Mouse (Mus musculus): ENCODE results near the gene Dab2. TPM values are rescaled to one million over a fixed set of nuclear protein-coding genes. Genes with fewer than 3 reads are reported as not detected.

The Dab2 gene
- polyA plus RNA-seq, 1 experiment from 2014 or later, result 11.5 TPM

GRCm38 (mm10) chr15:6320501-6320900 lies 20.9 kb downstream of the Dab2 start:
- Histone ChIP-seq H3K9ac (ENCODE audit: low read depth, low read length) (no peak overlapping the region), H3K4me3 (ENCODE audit: low read depth, low read length) (no peak overlapping the region), H3K27ac (ENCODE audit: low read length) (no peak overlapping the region), H3K4me2 (ENCODE audit: low read depth, low read length) (no peak overlapping the region), H3K4me1 (ENCODE audit: control insufficient read depth, low read depth, low read length) (no peaks in the 10 kb centered on the region), H3K9me3 (replicated peaks; ENCODE audit: control insufficient read depth, low read length) (no peaks in the 10 kb centered on the region), H3K27me3 (ENCODE audit: control insufficient read depth, insufficient read depth, low read depth, low read length) (no peaks in the 10 kb centered on the region), H3K36me3 (ENCODE audit: control insufficient read depth, insufficient read depth) (no peaks in the 10 kb centered on the region)
- 43% methylated on average over 5 of the region's 5 CpGs for WGBS (ENCODE audit: insufficient replicate concordance)
- ATAC-seq (ENCODE audit: low read depth), result no peak

GRCm38 (mm10) chr15:6321263-6321662 lies 21.7 kb downstream of the Dab2 start:
- no peak overlapping the region for H3K9ac ChIP-seq (ENCODE audit: low read depth, low read length)
- no peak for ATAC-seq (ENCODE audit: low read depth)
- 68% methylated on average over 4 of the region's 4 CpGs for WGBS (ENCODE audit: insufficient replicate concordance)
- H3K36me3 ChIP-seq (ENCODE audit: control insufficient read depth, insufficient read depth), result no peaks in the 10 kb centered on the region
- H3K4me3 ChIP-seq (ENCODE audit: low read depth, low read length), result no peak overlapping the region
- H3K4me2 ChIP-seq (ENCODE audit: low read depth, low read length), result no peak overlapping the region
- H3K9me3 ChIP-seq (replicated peaks; ENCODE audit: control insufficient read depth, low read length), result no peaks in the 10 kb centered on the region
- H3K4me1 ChIP-seq (ENCODE audit: control insufficient read depth, low read depth, low read length), result no peaks in the 10 kb centered on the region
- no peak overlapping the region for H3K27ac ChIP-seq (ENCODE audit: low read length)
- no peaks in the 10 kb centered on the region for H3K27me3 ChIP-seq (ENCODE audit: control insufficient read depth, insufficient read depth, low read depth, low read length)

- no peak overlapping the region for H3K4me2 ChIP-seq (ENCODE audit: low read depth, low read length)
- no peak overlapping the region for H3K4me3 ChIP-seq (ENCODE audit: low read depth, low read length)
- WGBS (ENCODE audit: insufficient replicate concordance), result 47% methylated on average over 5 of the region's 5 CpGs
- ATAC-seq (ENCODE audit: low read depth), result no peak
- H3K27ac ChIP-seq (ENCODE audit: low read length), result no peak overlapping the region
- H3K4me1 ChIP-seq (ENCODE audit: control insufficient read depth, low read depth, low read length), result no peaks in the 10 kb centered on the region
- H3K27me3 ChIP-seq (ENCODE audit: control insufficient read depth, insufficient read depth, low read depth, low read length), result no peaks in the 10 kb centered on the region
- no peaks in the 10 kb centered on the region for H3K9me3 ChIP-seq (replicated peaks; ENCODE audit: control insufficient read depth, low read length)
- no peak overlapping the region for H3K9ac ChIP-seq (ENCODE audit: low read depth, low read length)
- H3K36me3 ChIP-seq (ENCODE audit: control insufficient read depth, insufficient read depth), result no peaks in the 10 kb centered on the region
Observed at GRCm38 (mm10) chr15:6322311-6322710, 22.7 kb downstream of the Dab2 start.

- 63% methylated on average over 7 of the region's 7 CpGs for WGBS (ENCODE audit: insufficient replicate concordance)
- Histone ChIP-seq H3K4me2 (ENCODE audit: low read depth, low read length) (no peak overlapping the region), H3K9me3 (replicated peaks; ENCODE audit: control insufficient read depth, low read length) (no peaks in the 10 kb centered on the region), H3K27me3 (ENCODE audit: control insufficient read depth, insufficient read depth, low read depth, low read length) (no peaks in the 10 kb centered on the region), H3K27ac (ENCODE audit: low read length) (no peak overlapping the region), H3K9ac (ENCODE audit: low read depth, low read length) (no peak overlapping the region), H3K4me1 (ENCODE audit: control insufficient read depth, low read depth, low read length) (no peaks in the 10 kb centered on the region), H3K4me3 (ENCODE audit: low read depth, low read length) (no peak overlapping the region), H3K36me3 (ENCODE audit: control insufficient read depth, insufficient read depth) (no peaks in the 10 kb centered on the region)
- no peak for ATAC-seq (ENCODE audit: low read depth)
Observed at GRCm38 (mm10) chr15:6323577-6323976, 24.0 kb downstream of the Dab2 start.

GRCm38 (mm10) chr15:6325443-6325842 lies 25.9 kb downstream of the Dab2 start:
- Histone ChIP-seq H3K9me3 (replicated peaks; ENCODE audit: control insufficient read depth, low read length) (no peaks in the 10 kb centered on the region), H3K36me3 (ENCODE audit: control insufficient read depth, insufficient read depth) (no peaks in the 10 kb centered on the region), H3K27ac (ENCODE audit: low read length) (no peak overlapping the region), H3K4me1 (ENCODE audit: control insufficient read depth, low read depth, low read length) (no peaks in the 10 kb centered on the region), H3K4me3 (ENCODE audit: low read depth, low read length) (no peak overlapping the region), H3K4me2 (ENCODE audit: low read depth, low read length) (no peak overlapping the region), H3K9ac (ENCODE audit: low read depth, low read length) (no peak overlapping the region), H3K27me3 (ENCODE audit: control insufficient read depth, insufficient read depth, low read depth, low read length) (no peaks in the 10 kb centered on the region)
- WGBS (ENCODE audit: insufficient replicate concordance), result 59% methylated on average over 4 of the region's 4 CpGs
- ATAC-seq (ENCODE audit: low read depth), result no peak

GRCm38 (mm10) chr15:6326011-6326410 lies 26.4 kb downstream of the Dab2 start:
- H3K4me1 ChIP-seq (ENCODE audit: control insufficient read depth, low read depth, low read length), result no peaks in the 10 kb centered on the region
- no peak overlapping the region for H3K4me3 ChIP-seq (ENCODE audit: low read depth, low read length)
- H3K4me2 ChIP-seq (ENCODE audit: low read depth, low read length), result no peak overlapping the region
- no peaks in the 10 kb centered on the region for H3K9me3 ChIP-seq (replicated peaks; ENCODE audit: control insufficient read depth, low read length)
- no peak overlapping the region for H3K27ac ChIP-seq (ENCODE audit: low read length)
- no peaks in the 10 kb centered on the region for H3K27me3 ChIP-seq (ENCODE audit: control insufficient read depth, insufficient read depth, low read depth, low read length)
- no peak overlapping the region for H3K9ac ChIP-seq (ENCODE audit: low read depth, low read length)
- ATAC-seq (ENCODE audit: low read depth), result no peak
- H3K36me3 ChIP-seq (ENCODE audit: control insufficient read depth, insufficient read depth), result no peaks in the 10 kb centered on the region
- 48% methylated on average over 4 of the region's 4 CpGs for WGBS (ENCODE audit: insufficient replicate concordance)

GRCm38 (mm10) chr15:6331380-6331779 lies 31.8 kb downstream of the Dab2 start:
- no peaks in the 10 kb centered on the region for H3K4me1 ChIP-seq (ENCODE audit: control insufficient read depth, low read depth, low read length)
- H3K27me3 ChIP-seq (ENCODE audit: control insufficient read depth, insufficient read depth, low read depth, low read length), result no peaks in the 10 kb centered on the region
- H3K9me3 ChIP-seq (replicated peaks; ENCODE audit: control insufficient read depth, low read length), result no peaks in the 10 kb centered on the region
- no peaks in the 10 kb centered on the region for H3K36me3 ChIP-seq (ENCODE audit: control insufficient read depth, insufficient read depth)
- ATAC-seq (ENCODE audit: low read depth), result no peak
- no peak overlapping the region for H3K4me2 ChIP-seq (ENCODE audit: low read depth, low read length)
- no peak overlapping the region for H3K27ac ChIP-seq (ENCODE audit: low read length)
- WGBS (ENCODE audit: insufficient replicate concordance), result 48% methylated on average over 2 of the region's 2 CpGs
- H3K4me3 ChIP-seq (ENCODE audit: low read depth, low read length), result no peak overlapping the region
- H3K9ac ChIP-seq (ENCODE audit: low read depth, low read length), result no peak overlapping the region

GRCm38 (mm10) chr15:6334664-6335206 lies 35.1 kb downstream of the Dab2 start:
- Histone ChIP-seq H3K27me3 (ENCODE audit: control insufficient read depth, insufficient read depth, low read depth, low read length) (no peaks in the 10 kb centered on the region), H3K9me3 (replicated peaks; ENCODE audit: control insufficient read depth, low read length) (no peaks in the 10 kb centered on the region)
- 22% methylated on average over 1 of the region's 1 CpGs for WGBS (ENCODE audit: insufficient replicate concordance)

GRCm38 (mm10) chr15:6339767-6340166 lies 40.2 kb downstream of the Dab2 start:
- Histone ChIP-seq H3K4me3 (ENCODE audit: low read depth, low read length) (no peak overlapping the region), H3K4me1 (ENCODE audit: control insufficient read depth, low read depth, low read length) (no peaks in the 10 kb centered on the region), H3K27me3 (ENCODE audit: control insufficient read depth, insufficient read depth, low read depth, low read length) (no peaks in the 10 kb centered on the region), H3K4me2 (ENCODE audit: low read depth, low read length) (no peak overlapping the region), H3K27ac (ENCODE audit: low read length) (no peak overlapping the region), H3K9me3 (replicated peaks; ENCODE audit: control insufficient read depth, low read length) (no peaks in the 10 kb centered on the region), H3K36me3 (ENCODE audit: control insufficient read depth, insufficient read depth) (no peaks in the 10 kb centered on the region), H3K9ac (ENCODE audit: low read depth, low read length) (no peak overlapping the region)
- no peak for ATAC-seq (ENCODE audit: low read depth)
- 60% methylated on average over 5 of the region's 5 CpGs for WGBS (ENCODE audit: insufficient replicate concordance)

More at GRCm38 (mm10) chr15:6334664-6335206, 35.1 kb downstream of the Dab2 start:
- Histone ChIP-seq H3K4me3 (ENCODE audit: low read depth, low read length) (no peak overlapping the region), H3K27ac (ENCODE audit: low read length) (no peak overlapping the region), H3K9ac (ENCODE audit: low read depth, low read length) (no peak overlapping the region), H3K36me3 (ENCODE audit: control insufficient read depth, insufficient read depth) (no peaks in the 10 kb centered on the region), H3K4me1 (ENCODE audit: control insufficient read depth, low read depth, low read length) (no peaks in the 10 kb centered on the region), H3K4me2 (ENCODE audit: low read depth, low read length) (no peak overlapping the region)
- no peak for ATAC-seq (ENCODE audit: low read depth)

Measured in liver, embryonic 16.5 days (tissue).